Mouse (Mus musculus) heart, embryonic 15.5 days (tissue): ENCODE data around the gene Olfr961. TPM values are rescaled to one million over a fixed set of nuclear protein-coding genes. Genes with fewer than 3 reads are reported as not detected.

Experiments used
- ATAC-seq: fragments of 200-750 bp; cut with Nextera tagmentation; replicated peaks from 2 replicates; pipeline ENCODE4 v1.8.0; 2017; ENCODE audit warnings: low read depth, moderate TSS enrichment; ENCODE audit not compliant: insufficient number of reproducible peaks, insufficient read depth, low FRiP score
- H3K27ac ChIP-seq: fragments of 300-500 bp; sonication (generic); 2 replicates; pipeline ENCODE4 v1.5.1; 2015; ENCODE audit warnings: mild to moderate bottlenecking, inconsistent platforms
- H3K27me3 ChIP-seq: fragments of 300-500 bp; sonication (generic); 2 replicates; pipeline ENCODE4 v1.6.1; 2015; ENCODE audit warnings: inconsistent platforms
- H3K36me3 ChIP-seq: fragments of 300-500 bp; sonication (generic); 2 replicates; pipeline ENCODE4 v1.6.1; 2015; ENCODE audit warnings: mild to moderate bottlenecking, inconsistent platforms
- H3K4me1 ChIP-seq: fragments of 300-500 bp; sonication (generic); replicated peaks from 2 replicates; pipeline ENCODE4 v1.6.1; 2015; ENCODE audit warnings: inconsistent platforms
- H3K4me2 ChIP-seq: fragments of 300-500 bp; sonication (generic); 2 replicates; pipeline ENCODE4 v1.6.1; 2015; ENCODE audit warnings: inconsistent platforms, mild to moderate bottlenecking, moderate library complexity
- H3K4me3 ChIP-seq: fragments of 300-500 bp; sonication (generic); 2 replicates; pipeline ENCODE4 v1.5.1; 2015; ENCODE audit warnings: mild to moderate bottlenecking, inconsistent platforms
- H3K9ac ChIP-seq: fragments of 300-500 bp; sonication (generic); 2 replicates; pipeline ENCODE4 v1.6.1; 2015; ENCODE audit warnings: mild to moderate bottlenecking, inconsistent platforms
- H3K9me3 ChIP-seq: fragments of 300-500 bp; sonication (generic); replicated peaks from 2 replicates; pipeline ENCODE4 v1.6.1; 2016; ENCODE audit warnings: inconsistent platforms
- WGBS: fragments of 180-500 bp; shearing (Covaris S2); methylation state at CpG from one replicate; pipeline ENCODE4 v1.1.7; 2015; ENCODE audit warnings: mixed read lengths; 5-methylcytosine and 5-hydroxymethylcytosine counted together
- polyA plus RNA-seq: library from polyadenylated mRNA; unstranded; fragments of >200 nt; fragmentation: Nextera tagmentation; extraction: Ambion mirVana; gene quantifications from 2 replicates; pipeline ENCODE4 v1.2.1, GENCODE M21; 2015

The Olfr961 gene
- not detected in 2 replicates for polyA plus RNA-seq

- Histone ChIP-seq H3K27ac (no peak within 1 kb of the TSS), H3K4me1 (no peaks in the 10 kb centered on the region), H3K4me2 (no peak within 1 kb of the TSS), H3K9me3 (no peaks in the 10 kb centered on the region), H3K27me3 (no peaks in the 10 kb centered on the region), H3K9ac (no peak within 1 kb of the TSS), H3K4me3 (no peak within 1 kb of the TSS), H3K36me3 (no peaks in the 10 kb centered on the region)
- no peak for ATAC-seq
Measured at GRCm38 (mm10) chr9:39644785-39645184, at the start of gene Olfr961. Gene Olfr961, plus strand, starts transcription at chr9:39645085.

- peak overlapping the region; percentile 53 for H3K4me3 ChIP-seq
- H3K36me3 ChIP-seq, result no peaks in the 10 kb centered on the region
- H3K27me3 ChIP-seq, result no peaks in the 10 kb centered on the region
- no peaks in the 10 kb centered on the region for H3K9me3 ChIP-seq
- peak overlapping the region; percentile 36; the same call in 1 of the 2 replicates for H3K9ac ChIP-seq
- 1% methylated on average over 19 of the region's 19 CpGs for WGBS
- H3K4me2 ChIP-seq, result peak overlapping the region; percentile 70
- no peak for ATAC-seq
- peak overlapping the region; percentile 9; the same call in 1 of the 2 replicates for H3K27ac ChIP-seq
- H3K4me1 ChIP-seq, result peaks cover 3% of the 10 kb centered on the region; the same call in 1 of the 2 replicates
Measured at GRCm38 (mm10) chr9:39602536-39603332, 42.2 kb upstream of the Olfr961 start.

GRCm38 (mm10) chr9:39603333-39603845 lies 41.5 kb upstream of the Olfr961 start:
- Histone ChIP-seq H3K27ac (peak overlapping the region; percentile 9; the same call in 1 of the 2 replicates), H3K9me3 (no peaks in the 10 kb centered on the region), H3K4me1 (peaks cover 3% of the 10 kb centered on the region; the same call in 1 of the 2 replicates), H3K4me3 (peak overlapping the region; percentile 53), H3K4me2 (peak overlapping the region; percentile 70), H3K9ac (peak overlapping the region; percentile 36), H3K36me3 (no peaks in the 10 kb centered on the region), H3K27me3 (no peaks in the 10 kb centered on the region)
- no peak for ATAC-seq
- 3% methylated on average over 9 of the region's 9 CpGs for WGBS

DNA sequence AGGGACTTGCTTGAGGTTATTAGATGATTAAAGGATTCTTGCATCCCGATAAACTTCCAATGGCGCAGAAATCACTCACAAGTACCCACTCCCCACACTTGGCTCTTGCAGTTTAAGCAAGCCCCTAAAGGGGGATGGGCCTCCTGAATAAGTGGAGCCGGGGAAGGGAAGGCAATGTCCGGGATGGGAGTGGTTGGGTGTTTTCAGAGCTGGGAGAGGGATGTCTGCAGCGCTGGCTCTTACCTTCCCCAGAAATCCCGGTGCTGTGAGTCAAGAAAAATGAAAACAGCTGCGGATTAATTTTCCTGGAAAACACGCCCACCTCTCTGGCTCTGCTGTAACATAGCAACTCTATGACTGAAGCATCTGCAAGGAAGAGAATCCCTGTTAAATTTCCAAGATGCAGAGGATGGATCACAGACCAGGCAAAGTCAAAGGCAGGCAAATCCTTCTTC lies 40.9 kb upstream of the Olfr961 start, which contains the start of gene AW551984:
AW551984 (minus strand) TSS at position 405 of the 455 bp plus-strand sequence.
- Histone ChIP-seq H3K27ac (0 out of 2 replicates have a peak within 1 kb of the TSS, but pooled peaks have one; percentile 9), H3K4me3 (peak within 1 kb of the TSS; percentile 53), H3K27me3 (no peaks in the 10 kb centered on the region), H3K4me2 (peak within 1 kb of the TSS; percentile 70), H3K4me1 (peaks cover 3% of the 10 kb centered on the region; the same call in 1 of the 2 replicates), H3K36me3 (no peaks in the 10 kb centered on the region), H3K9me3 (no peaks in the 10 kb centered on the region), H3K9ac (peak within 1 kb of the TSS; percentile 36)
- ATAC-seq, result no peak
- WGBS, result 2% methylated on average over 8 of the region's 8 CpGs

GRCm38 (mm10) chr9:39608497-39608896 lies 36.4 kb upstream of the Olfr961 start:
- H3K27me3 ChIP-seq, result no peaks in the 10 kb centered on the region
- no peaks in the 10 kb centered on the region for H3K36me3 ChIP-seq
- no peak overlapping the region for H3K9ac ChIP-seq
- ATAC-seq, result no peak
- H3K4me3 ChIP-seq, result no peak overlapping the region
- H3K4me1 ChIP-seq, result peaks cover 3% of the 10 kb centered on the region; the same call in 1 of the 2 replicates
- H3K27ac ChIP-seq, result no peak overlapping the region
- no peak overlapping the region for H3K4me2 ChIP-seq
- no peaks in the 10 kb centered on the region for H3K9me3 ChIP-seq

GRCm38 (mm10) chr9:39610355-39610754 lies 34.5 kb upstream of the Olfr961 start, which contains the start of gene Olfr148:
Gene Olfr148, plus strand, starts transcription at chr9:39610655.
- H3K4me2 ChIP-seq, result no peak within 1 kb of the TSS
- H3K4me3 ChIP-seq, result no peak within 1 kb of the TSS
- H3K9me3 ChIP-seq, result no peaks in the 10 kb centered on the region
- WGBS, result 66% methylated on average over 3 of the region's 3 CpGs
- H3K27ac ChIP-seq, result no peak within 1 kb of the TSS
- H3K4me1 ChIP-seq, result no peaks in the 10 kb centered on the region
- H3K36me3 ChIP-seq, result no peaks in the 10 kb centered on the region
- no peaks in the 10 kb centered on the region for H3K27me3 ChIP-seq
- H3K9ac ChIP-seq, result no peak within 1 kb of the TSS
- no peak for ATAC-seq

- Histone ChIP-seq H3K36me3 (no peaks in the 10 kb centered on the region), H3K4me2 (no peak overlapping the region), H3K4me3 (no peak overlapping the region), H3K27ac (no peak overlapping the region), H3K4me1 (no peaks in the 10 kb centered on the region), H3K27me3 (no peaks in the 10 kb centered on the region), H3K9me3 (no peaks in the 10 kb centered on the region), H3K9ac (no peak overlapping the region)
- 36% methylated on average over 1 of the region's 1 CpGs for WGBS
- no peak for ATAC-seq
Measured at GRCm38 (mm10) chr9:39611953-39612352, 32.9 kb upstream of the Olfr961 start.

- WGBS, result 60% methylated on average over 1 of the region's 1 CpGs
- no peaks in the 10 kb centered on the region for H3K27me3 ChIP-seq
- H3K4me2 ChIP-seq, result no peak within 1 kb of the TSS
- H3K9me3 ChIP-seq, result no peaks in the 10 kb centered on the region
- ATAC-seq, result no peak
- H3K36me3 ChIP-seq, result no peaks in the 10 kb centered on the region
- no peak within 1 kb of the TSS for H3K4me3 ChIP-seq
- H3K9ac ChIP-seq, result no peak within 1 kb of the TSS
- no peak within 1 kb of the TSS for H3K27ac ChIP-seq
- no peaks in the 10 kb centered on the region for H3K4me1 ChIP-seq
Measured at GRCm38 (mm10) chr9:39621073-39621472, 23.8 kb upstream of the Olfr961 start, which contains the start of gene Olfr960. Gene Olfr960, plus strand, starts transcription at chr9:39621373.

DNA sequence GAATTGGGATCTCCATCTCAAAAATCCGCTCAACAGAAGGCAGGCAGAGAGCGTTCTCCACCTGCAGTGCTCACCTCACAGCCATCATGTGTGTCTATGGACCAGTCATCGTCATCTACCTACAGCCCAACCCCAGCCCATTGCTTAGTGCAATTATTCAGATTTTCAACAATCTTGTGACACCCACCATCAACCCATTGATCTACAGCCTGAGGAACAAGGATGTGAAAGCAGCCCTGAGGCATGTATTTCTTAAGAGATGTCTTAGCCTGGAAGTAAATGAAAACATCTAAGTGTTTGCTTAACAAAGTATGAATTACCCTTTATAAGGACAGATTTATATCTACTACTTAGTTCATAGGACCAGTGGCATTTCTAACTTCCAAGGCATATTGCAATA lies 21.1 kb upstream of the Olfr961 start:
- H3K4me2 ChIP-seq, result no peak overlapping the region
- H3K27me3 ChIP-seq, result no peaks in the 10 kb centered on the region
- H3K9ac ChIP-seq, result no peak overlapping the region
- H3K4me3 ChIP-seq, result no peak overlapping the region
- H3K27ac ChIP-seq, result no peak overlapping the region
- no peaks in the 10 kb centered on the region for H3K36me3 ChIP-seq
- WGBS, result 84% methylated on average over 3 of the region's 3 CpGs
- H3K4me1 ChIP-seq, result no peaks in the 10 kb centered on the region
- no peak for ATAC-seq
- no peaks in the 10 kb centered on the region for H3K9me3 ChIP-seq

DNA sequence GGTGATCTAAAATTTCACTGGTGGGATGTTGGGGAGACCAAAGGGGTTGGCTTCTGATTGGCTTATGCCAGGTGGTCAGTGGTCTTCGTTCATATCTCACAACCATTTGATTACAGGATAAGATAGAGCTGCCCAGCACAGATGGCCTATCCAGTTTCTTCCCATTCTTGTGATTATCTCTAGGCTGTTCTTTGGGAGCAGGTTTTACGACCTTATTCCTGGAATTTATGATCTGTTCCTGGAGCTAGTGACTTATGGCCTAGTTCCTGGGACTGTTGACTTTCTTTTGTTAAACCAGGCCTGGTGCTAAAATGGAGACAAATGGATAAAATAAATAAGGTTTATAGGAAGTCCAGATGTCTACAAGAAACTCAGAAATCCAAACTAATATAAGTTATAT lies 20.2 kb upstream of the Olfr961 start:
- Histone ChIP-seq H3K27me3 (no peaks in the 10 kb centered on the region), H3K4me2 (no peak overlapping the region), H3K36me3 (no peaks in the 10 kb centered on the region), H3K4me3 (no peak overlapping the region), H3K27ac (no peak overlapping the region), H3K9ac (no peak overlapping the region), H3K9me3 (no peaks in the 10 kb centered on the region), H3K4me1 (no peaks in the 10 kb centered on the region)
- no peak for ATAC-seq
- WGBS, result 49% methylated on average over 2 of the region's 2 CpGs

DNA sequence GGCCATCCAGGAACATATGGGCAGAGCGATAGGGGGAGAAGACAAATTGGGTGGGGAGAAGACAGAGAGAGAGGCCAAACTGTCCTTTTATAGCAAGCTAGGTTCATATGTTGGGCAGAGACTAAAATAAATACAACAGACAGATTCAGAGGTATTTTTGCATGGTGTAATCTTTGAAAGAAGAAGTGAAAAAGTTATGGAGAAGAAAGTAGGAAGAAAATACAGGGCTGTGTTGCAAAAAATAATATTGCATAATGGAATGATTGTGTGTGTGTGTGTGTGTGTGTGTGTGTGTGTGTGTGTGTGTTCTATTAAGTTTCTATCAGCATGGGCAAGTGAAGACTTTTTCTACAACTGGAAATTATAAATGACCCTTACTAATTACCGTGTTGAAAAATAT lies 15.8 kb upstream of the Olfr961 start:
- WGBS, result 79% methylated on average over 2 of the region's 2 CpGs
- Histone ChIP-seq H3K36me3 (no peaks in the 10 kb centered on the region), H3K27ac (no peak overlapping the region), H3K4me2 (no peak overlapping the region), H3K27me3 (no peaks in the 10 kb centered on the region), H3K4me3 (no peak overlapping the region), H3K9ac (no peak overlapping the region), H3K9me3 (no peaks in the 10 kb centered on the region), H3K4me1 (no peaks in the 10 kb centered on the region)
- ATAC-seq, result no peak
